Mouse (Mus musculus) left cerebral cortex, adult 8-10 months (tissue): ENCODE results near the gene Abl1. TPM values are rescaled to one million over a fixed set of nuclear protein-coding genes. Genes with fewer than 3 reads are reported as not detected.

Experiments
- DNase-seq, 2 experiments: peaks; one replicate each; pipeline ENCODE4 v3.0.0; 2022; ENCODE audit warnings: low spot score in 2 of 2
- total RNA-seq, 4 experiments: library from RNA; stranded (reverse); gene quantifications; 2 replicates each; pipeline ENCODE4 v1.2.4; 2022

Gene Abl1
- total RNA-seq, 4 experiments from 2014 or later = 47.1 to 49.9 (median 47.7) TPM

DNA sequence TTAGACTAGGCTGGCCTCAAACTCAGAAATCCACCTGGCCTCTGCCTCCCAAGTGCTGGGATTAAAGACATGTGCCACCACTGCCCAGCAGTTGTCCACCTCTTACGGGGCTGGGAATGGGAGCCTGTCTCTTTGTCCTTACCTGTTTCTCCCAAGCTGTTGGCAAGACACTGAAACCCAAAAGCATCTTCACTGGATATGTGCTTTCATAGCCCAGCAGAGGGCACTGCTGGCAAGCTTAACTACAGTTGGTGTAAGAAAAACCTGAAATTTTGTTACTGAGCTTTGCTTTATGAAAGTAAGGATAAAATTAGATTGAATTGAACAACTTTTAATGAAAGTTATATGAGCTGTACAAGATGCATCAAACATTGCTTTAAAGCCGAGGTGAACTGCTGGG, 4.5 kb upstream of the Abl1 start:
- DNase-seq = peak in 1 of 2 experiments; percentile 37

DNA sequence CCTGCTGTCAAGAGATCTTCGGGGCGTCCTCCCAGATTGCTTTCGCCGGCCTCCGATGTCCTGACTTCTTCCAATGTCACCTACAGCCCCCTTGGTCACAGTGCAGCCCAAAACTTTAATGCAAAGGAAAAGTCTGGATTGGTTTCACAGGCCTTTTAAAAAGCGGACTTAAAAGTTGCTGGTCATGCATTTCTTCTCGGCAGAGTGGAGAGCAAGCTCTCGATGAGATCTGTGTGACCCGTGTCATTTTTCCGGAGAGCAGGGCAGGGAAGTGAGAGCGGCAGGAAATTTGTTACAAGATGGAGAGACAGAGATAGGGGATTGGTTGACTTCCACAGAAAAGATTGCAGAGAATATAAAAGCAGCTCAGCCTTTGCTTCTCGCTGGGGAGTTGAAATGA, 869 bp downstream of the Abl1 start:
- no peak for DNase-seq

DNA sequence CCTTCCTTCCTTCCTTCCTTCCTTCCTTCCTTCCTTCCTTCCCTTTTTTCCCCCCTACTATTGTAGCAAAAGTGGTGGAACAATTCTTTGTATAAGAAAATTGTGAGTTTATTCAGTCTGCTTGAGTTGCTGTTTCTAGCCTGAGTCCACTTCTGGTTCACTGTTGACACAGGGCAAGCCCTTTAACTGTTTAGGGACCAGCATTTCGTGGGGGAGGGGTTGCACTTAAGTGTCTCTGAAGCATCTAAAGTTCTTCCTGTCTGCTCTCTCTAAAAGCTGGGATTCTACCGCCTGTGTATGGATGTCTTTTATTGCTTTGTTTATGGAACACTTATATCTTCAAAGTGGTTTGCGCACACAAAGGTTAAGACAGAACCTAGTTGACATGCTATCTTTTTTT, 1.9 kb downstream of the Abl1 start:
- no peak for DNase-seq

DNA sequence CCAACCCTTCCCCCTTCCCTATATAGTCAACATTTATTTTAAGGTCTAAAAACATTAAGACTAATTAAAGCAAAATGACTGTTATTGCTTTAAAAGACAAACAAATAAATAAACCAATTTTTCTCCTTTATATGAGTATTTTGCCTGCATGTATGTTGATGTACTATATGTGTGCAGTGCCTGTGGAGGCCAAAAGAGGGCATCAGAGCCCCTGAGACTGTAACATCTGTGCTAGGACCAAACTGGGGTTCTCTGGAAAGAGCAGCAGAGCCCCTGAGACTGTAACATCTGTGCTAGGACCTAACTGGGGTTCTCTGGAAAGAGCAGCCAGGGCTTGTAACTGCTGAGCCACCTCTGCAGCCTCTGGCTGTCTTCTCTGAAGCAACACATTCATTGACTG, 10.0 kb downstream of the Abl1 start:
- DNase-seq = no peak

GRCm38 (mm10) chr2:31700545-31701446, 12.6 kb downstream of the Abl1 start:
- no peak for DNase-seq

- no peak for DNase-seq
Measured at GRCm38 (mm10) chr2:31703226-31703625, 15.1 kb downstream of the Abl1 start.

DNA sequence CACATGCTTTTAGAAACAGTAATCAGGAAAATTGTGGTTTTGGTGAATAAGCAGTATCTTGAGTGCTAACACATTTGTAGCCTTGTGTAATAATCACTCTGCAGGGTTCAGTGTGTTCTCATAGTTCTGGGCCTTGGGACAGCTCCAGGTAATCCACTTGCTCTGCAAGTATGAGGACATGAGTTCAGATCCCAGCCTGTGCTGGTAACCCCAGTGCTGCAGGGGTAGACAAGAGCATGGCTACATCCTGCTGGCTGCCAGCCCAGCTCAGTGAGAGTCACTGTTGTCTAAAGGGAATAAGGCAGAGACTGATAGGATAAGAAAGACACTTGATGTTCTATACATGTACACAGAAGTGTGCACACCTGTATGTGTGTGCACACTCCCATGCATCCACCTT, 17.7 kb downstream of the Abl1 start:
- DNase-seq = no peak

GRCm38 (mm10) chr2:31706531-31706930, 18.4 kb downstream of the Abl1 start:
- DNase-seq = no peak

DNA sequence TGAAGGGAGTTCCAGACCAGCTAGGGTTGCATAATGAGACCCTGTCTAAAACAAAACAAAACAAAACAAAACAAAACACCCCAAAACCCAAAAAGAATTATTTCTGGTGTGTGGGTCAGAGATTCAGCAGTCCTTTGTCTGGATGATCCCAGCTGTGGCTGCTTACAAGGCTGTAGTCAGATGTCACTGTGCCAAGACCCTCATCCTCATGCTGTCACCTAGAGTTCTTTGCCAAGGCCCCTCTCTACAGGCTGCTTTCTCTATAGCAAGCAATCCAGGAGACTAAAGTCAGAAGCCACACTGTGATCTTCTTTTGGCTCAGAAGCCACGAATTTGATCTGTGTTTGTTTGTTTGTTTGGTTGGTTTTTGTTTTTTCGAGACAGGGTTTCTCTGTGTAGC, 24.5 kb downstream of the Abl1 start:
- no peak for DNase-seq

DNA sequence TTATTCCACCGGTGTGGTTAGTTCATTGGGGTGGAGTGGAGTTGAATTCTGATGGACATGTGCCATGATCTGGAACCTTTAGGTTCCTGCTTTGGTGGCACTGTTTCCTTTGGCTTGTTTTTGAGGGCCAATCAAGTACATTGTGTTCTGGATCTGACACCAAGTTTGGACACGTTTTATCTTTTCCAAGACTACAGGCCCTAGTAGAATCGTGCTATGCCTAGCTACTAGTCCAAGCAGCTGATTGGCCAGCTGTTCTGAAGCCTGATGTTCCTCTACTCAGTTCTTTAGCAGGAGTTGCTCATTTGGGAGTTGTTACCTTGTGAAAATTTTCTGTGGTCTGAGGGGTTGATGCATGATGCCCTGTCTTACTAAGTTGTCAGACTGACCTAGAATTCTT, 25.6 kb downstream of the Abl1 start:
- DNase-seq = no peak

DNA sequence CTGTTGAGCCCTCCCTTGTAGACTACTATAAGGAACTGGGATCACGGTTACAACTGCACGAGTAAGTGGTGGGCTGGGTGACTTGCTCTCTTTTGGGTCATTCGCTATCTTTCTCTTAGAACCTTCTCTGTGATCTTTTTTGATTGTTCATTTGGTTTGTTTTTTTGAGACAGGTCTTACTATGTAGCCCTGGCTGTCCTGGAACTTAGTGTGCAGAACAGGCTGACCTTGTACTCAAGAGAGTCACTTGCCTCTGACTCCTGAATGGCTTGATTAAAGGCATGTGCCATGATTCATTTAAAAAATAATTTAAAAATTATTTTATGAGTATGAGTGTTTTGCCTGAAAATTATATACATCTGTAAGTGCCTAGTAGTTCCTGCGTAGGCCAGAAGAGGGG, 26.6 kb downstream of the Abl1 start:
- no peak for DNase-seq

DNA sequence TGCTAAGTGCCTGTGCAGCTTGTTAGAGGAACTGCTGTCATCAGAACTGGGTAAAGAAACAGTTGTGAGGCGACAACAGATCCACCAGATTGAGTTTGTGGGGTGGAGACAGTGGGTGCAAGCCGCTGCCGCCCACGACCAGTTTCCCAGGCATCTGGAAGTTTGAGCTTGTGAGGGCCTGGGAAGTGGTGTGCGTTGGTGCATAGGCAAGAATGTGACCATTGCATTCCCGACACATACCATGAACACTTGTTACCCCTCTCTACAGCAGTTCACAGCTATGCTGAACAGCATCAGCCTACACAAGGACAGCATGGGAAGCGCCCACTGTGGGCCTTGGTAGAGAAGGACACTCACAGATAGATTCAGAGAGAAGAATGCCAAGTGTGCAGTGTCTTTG, 27.8 kb downstream of the Abl1 start:
- peak in 1 of 2 experiments; percentile 76 for DNase-seq

- DNase-seq = no peak
Measured at GRCm38 (mm10) chr2:31719202-31719880, 31.2 kb downstream of the Abl1 start.

GRCm38 (mm10) chr2:31719944-31720343, 31.8 kb downstream of the Abl1 start:
- DNase-seq = no peak

GRCm38 (mm10) chr2:31720783-31721182, 32.6 kb downstream of the Abl1 start:
- DNase-seq = no peak

- DNase-seq = no peak
Measured at GRCm38 (mm10) chr2:31724730-31725490, 36.7 kb downstream of the Abl1 start.

DNA sequence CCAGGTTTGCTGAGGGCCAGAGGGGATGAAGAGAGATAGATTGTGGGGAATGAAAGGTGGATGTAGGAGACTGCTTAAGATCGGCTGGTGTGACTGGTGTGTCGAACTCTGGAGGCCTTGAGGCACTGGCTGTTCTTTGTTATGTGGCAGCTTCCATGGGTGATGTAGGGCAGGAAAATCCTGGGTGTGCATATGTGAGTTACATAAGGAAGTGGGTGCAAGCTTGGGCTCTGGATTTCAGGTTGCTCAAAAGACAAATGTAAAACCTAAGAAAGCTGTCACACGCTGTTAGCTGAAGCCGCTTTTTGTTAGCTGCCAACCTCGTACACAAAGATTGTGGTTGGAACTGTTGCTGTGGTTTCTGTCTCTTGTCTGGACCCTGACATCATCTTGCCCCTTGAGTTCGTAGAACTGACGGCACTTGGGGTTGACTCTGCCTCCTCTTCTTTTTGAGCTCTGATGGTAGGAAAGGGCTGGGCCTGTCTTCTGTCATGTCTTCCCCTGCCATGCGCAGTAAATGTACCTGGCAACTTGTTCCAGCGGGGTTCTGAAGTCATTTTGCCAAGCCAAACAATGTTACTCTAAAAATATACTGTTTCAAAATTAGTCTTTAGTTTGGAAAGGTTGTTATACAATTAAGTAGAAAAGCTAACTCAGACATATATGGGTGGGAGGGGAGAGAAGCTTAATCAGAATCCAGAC, 39.6 kb downstream of the Abl1 start:
- DNase-seq = peak in 1 of 2 experiments; percentile 34

DNA sequence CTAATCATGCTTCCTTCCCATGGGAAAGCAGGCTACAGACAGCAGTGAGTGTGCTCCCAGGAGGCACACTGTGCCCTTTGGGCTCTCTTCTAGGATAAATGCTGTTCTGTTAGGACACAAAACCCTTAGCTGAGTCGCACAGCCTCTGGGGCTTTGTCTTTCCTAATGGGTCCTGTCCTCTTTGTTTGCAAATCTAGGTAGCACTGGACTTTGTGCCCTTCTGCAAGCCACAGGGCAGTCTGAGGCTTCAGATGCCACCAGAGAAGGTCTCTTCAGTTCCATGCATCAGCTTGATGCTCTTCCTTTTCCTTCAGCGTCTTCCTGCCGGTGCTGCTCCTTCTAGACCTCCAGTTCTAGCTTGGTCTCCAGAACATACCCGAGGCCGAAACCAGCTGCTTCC, 42.5 kb downstream of the Abl1 start:
- no peak for DNase-seq

DNA sequence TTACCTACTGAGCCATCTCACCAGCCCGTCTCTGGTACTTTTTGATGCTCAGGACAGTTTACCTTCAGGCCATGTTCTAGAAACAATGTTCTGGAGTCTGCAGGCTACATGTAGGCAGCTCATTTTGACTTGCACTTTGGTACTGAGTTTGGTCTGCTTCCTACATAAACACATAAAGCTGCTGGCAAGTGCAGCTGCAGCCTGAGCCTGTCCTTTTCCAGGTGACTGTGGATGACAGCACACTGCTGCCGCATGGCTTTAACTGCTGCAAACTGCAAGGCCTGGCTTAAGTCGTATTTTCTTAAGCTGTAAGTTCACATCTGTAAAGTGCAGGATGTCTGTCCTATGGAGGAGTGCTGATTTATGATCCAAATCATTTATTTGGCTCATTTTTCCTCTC, 44.3 kb downstream of the Abl1 start:
- no peak for DNase-seq

DNA sequence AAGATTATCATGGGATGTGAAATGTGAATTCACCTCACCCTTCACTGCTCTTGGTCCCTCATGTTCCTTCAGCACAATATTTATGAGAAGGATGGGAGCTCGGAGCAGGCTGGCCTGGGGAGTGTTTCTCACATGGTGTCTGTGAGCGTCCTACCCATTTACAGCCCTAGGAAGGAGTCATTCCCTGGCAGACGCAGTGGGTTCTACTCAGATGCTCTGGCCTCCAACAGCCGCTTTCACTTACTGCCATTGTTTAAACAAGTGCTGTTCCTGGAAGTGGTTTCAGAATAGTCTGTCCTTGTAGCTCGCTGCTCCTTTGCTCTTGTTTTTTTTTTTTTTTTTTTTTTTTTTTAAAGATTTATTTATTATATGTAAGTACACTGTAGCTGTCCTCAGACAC, 45.4 kb downstream of the Abl1 start:
- no peak for DNase-seq

- no peak for DNase-seq
Measured at GRCm38 (mm10) chr2:31739041-31739440, 50.9 kb downstream of the Abl1 start.
